Mouse (Mus musculus) olfactory bulb, adult 2 months (tissue): ENCODE data around the gene Syt2.

Source experiments
- CTCF ChIP-seq: fragments of 200-500 bp; IDR thresholded peaks from 2 replicates; pipeline ENCODE4 v1.5.1; 2012; ENCODE audit warnings: low read depth, mild to moderate bottlenecking, low read length, moderate library complexity; ENCODE audit not compliant: insufficient read depth
- POLR2A ChIP-seq: fragments of 200-500 bp; IDR thresholded peaks from 2 replicates; pipeline ENCODE4 v1.6.1; 2012; ENCODE audit warnings: mild to moderate bottlenecking, low read depth, low read length, moderate library complexity; ENCODE audit not compliant: insufficient read depth

DNA sequence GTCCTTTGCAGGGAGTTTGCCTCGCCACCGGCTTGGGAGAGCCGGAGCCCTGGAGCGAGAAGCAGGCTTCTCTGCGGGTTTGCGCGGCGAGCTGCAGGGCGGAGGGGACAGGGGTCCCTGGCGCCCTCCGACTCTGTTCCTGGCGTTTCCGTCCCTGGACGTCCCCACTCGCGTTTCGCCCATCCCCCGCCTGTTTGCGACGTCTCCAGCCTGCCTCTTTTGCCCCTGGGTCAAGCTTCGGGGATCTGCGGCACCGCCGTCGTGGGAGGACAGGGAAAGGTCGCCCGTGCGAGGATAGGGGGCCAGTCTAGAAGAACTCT, 446 bp downstream of the Syt2 start:
- TF ChIP-seq POLR2A = no peak
- TF ChIP-seq CTCF = no peak
